Mouse (Mus musculus) frontal cortex, postnatal 36 days (tissue): Measurements from ENCODE around the gene Slc4a4.
"Not testable (repeated sequence)": the region's sequence is repeated elsewhere in the genome, so short reads cannot be mapped to it uniquely, and the experiment has no call there.

Experiments
- DNase-seq, 2 experiments: peaks; one replicate each; pipeline ENCODE4 v3.0.0; 2022; ENCODE audit warnings: low spot score in 2 of 2

Gene Slc4a4

GRCm38 (mm10) chr5:88960342-88961105 is 73.9 kb downstream of the Slc4a4 start:
- DNase-seq: no peak

GRCm38 (mm10) chr5:88961351-88961761 is 74.7 kb downstream of the Slc4a4 start:
- DNase-seq: no peak

GRCm38 (mm10) chr5:88964685-88965290 is 78.2 kb downstream of the Slc4a4 start:
- DNase-seq: no peak

- no peak for DNase-seq
Measured at GRCm38 (mm10) chr5:88966507-88966906, 79.9 kb downstream of the Slc4a4 start.

- no peak for DNase-seq
Measured at GRCm38 (mm10) chr5:88968923-88969639, 82.5 kb downstream of the Slc4a4 start.

GRCm38 (mm10) chr5:88971554-88971953 is 84.9 kb downstream of the Slc4a4 start:
- no peak for DNase-seq

GRCm38 (mm10) chr5:88972277-88972676 is 85.7 kb downstream of the Slc4a4 start:
- DNase-seq: no peak

- DNase-seq: no peak
Measured at GRCm38 (mm10) chr5:88973130-88973529, 86.5 kb downstream of the Slc4a4 start.

- DNase-seq: no peak
Measured at GRCm38 (mm10) chr5:88975694-88976093, 89.1 kb downstream of the Slc4a4 start.

- DNase-seq: no peak
Measured at GRCm38 (mm10) chr5:88976428-88976827, 89.8 kb downstream of the Slc4a4 start.

GRCm38 (mm10) chr5:88980740-88981139 is 94.1 kb downstream of the Slc4a4 start:
- no peak for DNase-seq

- DNase-seq: peak in 1 of 2 experiments; percentile 28
Measured at GRCm38 (mm10) chr5:88981243-88982014, 94.8 kb downstream of the Slc4a4 start.

- no peak for DNase-seq
Measured at GRCm38 (mm10) chr5:88982040-88982736, 95.6 kb downstream of the Slc4a4 start.

GRCm38 (mm10) chr5:88983170-88983569 is 96.6 kb downstream of the Slc4a4 start:
- no peak for DNase-seq

- DNase-seq: no peak
Measured at GRCm38 (mm10) chr5:88983652-88984051, 97.0 kb downstream of the Slc4a4 start.

- no peak for DNase-seq
Measured at GRCm38 (mm10) chr5:88989018-88989417, 102.4 kb downstream of the Slc4a4 start.

GRCm38 (mm10) chr5:88990196-88990747 is 103.7 kb downstream of the Slc4a4 start:
- DNase-seq: peak in 1 of 2 experiments; percentile 29

- not testable (repeated sequence) for DNase-seq
Measured at GRCm38 (mm10) chr5:88991309-88991708, 104.7 kb downstream of the Slc4a4 start.

- peak in 1 of 2 experiments; percentile 54 for DNase-seq
Measured at GRCm38 (mm10) chr5:88994533-88994932, 107.9 kb downstream of the Slc4a4 start.

- DNase-seq: no peak
Measured at GRCm38 (mm10) chr5:88996246-88996645, 109.6 kb downstream of the Slc4a4 start.

- DNase-seq: no peak
Measured at GRCm38 (mm10) chr5:88997277-88997676, 110.7 kb downstream of the Slc4a4 start.
